In the genomic region with DNA sequence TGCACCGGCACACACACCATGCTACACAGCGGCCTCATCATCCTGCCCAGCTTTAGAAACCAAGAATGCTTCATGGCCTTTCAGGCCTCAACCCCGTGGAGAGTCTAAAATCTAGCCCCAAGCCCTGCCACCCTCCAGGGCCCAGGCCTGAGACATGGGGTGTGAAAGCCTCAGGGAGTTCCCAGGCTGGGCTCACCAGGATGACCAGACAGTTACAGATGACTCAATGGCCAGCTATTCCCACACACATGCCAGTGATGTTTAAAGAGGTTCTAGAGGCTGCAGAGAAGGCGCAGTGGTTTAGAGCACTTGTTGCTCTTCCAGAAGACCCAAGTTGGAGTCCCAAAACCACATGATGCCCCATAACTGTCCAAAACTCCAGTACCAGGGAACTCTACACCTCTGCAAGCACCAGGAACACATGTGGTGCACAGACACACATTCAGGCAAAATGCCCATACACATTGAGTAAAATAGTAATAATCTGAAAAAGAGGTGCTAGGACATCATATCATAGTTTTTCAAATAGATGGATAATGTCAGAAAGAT, we compare ENCODE assay signal across 24 mouse cellular contexts. TPM values are rescaled to one million over a fixed set of nuclear protein-coding genes. Genes with fewer than 3 reads are reported as not detected.
DNase-seq lines count a peak whose midpoint lies in the region; ATAC-seq and TF ChIP-seq lines count a peak whose summit lies in the region.
"Had no signal": no experiment of that assay in that cellular context is flagged by ENCODE, and none has a peak within 500 bp of the region (broad histone marks: within the 10 kb centered on the region; RNA-seq: fewer than 3 reads in every experiment).

No protein-coding gene starts in this region.

- no peaks in the 10 kb centered on the region for H3K36me3 ChIP-seq in myocyte (ENCODE audit: control insufficient read depth, insufficient read depth)
- H3K36me3 ChIP-seq: embryonic facial prominence, embryonic 10.5 days; embryonic facial prominence, embryonic 12.5 days; forebrain, embryonic 12.5 days had no signal

- H3K79me2 ChIP-seq in myocyte (ENCODE audit: control insufficient read depth, insufficient read depth) = no peaks in the 10 kb centered on the region

- no peak overlapping the region for H3ac ChIP-seq in myocyte (ENCODE audit: control insufficient read depth, insufficient read length)

- no peak overlapping the region for H3K4me3 ChIP-seq in myocyte
- H3K4me3 ChIP-seq: embryonic facial prominence, embryonic 10.5 days; embryonic facial prominence, embryonic 12.5 days; forebrain, embryonic 12.5 days had no signal

- TF ChIP-seq POLR2A in myocyte (IDR thresholded peaks at IDR 0.05; ENCODE audit: insufficient read length, low read depth) = no peak

- DNase-seq in 3134 (ENCODE audit: extremely low read depth, insufficient read length, low spot score) (peak; percentile 58), 3T3-L1 (ENCODE audit: low read depth, low spot score) (peak; percentile 84)
- DNase-seq in Muller cell, postnatal 12 days (ENCODE audit: inconsistent ontology term) = peak; percentile 82
- DNase-seq in frontal cortex, adult 2 months (ENCODE audit: extremely low spot score in 1 of 2, low spot score in 1 of 2) = no peak
- DNase-seq in ovary, postnatal 14 days (ENCODE audit: low spot score) = no peak
- DNase-seq: adrenal gland, adult 8-10 months; adrenal gland, postnatal 14 days; adrenal gland, postnatal 36 days; cerebellum, adult 11-12 months; cerebellum, adult 2 months; cerebellum, adult 9-10 months; cerebellum, postnatal 10 days; cerebellum, postnatal 25 days; forebrain, postnatal 0 days had no signal

- no peaks in the 10 kb centered on the region for H3K27me3 ChIP-seq in myocyte (ENCODE audit: control insufficient read depth, insufficient read depth, insufficient read length)
- H3K27me3 ChIP-seq: embryonic facial prominence, embryonic 12.5 days; forebrain, embryonic 12.5 days had no signal

- peak overlapping the region; percentile 19 for H3K4me2 ChIP-seq in myocyte (ENCODE audit: low read depth)
- H3K4me2 ChIP-seq: embryonic facial prominence, embryonic 12.5 days; forebrain, embryonic 12.5 days had no signal

- ATAC-seq in megakaryocyte-erythroid progenitor cell, adult 5-6 weeks (replicated peaks; ENCODE audit: low FRiP score, low TSS enrichment, poor library complexity, severe bottlenecking) = no peak
- ATAC-seq: activated CD4-positive, CD25-positive, alpha-beta regulatory T cell, adult 4 months; CD4-positive, CD25-positive, alpha-beta regulatory T cell, adult 4 months; forebrain, embryonic 14.5 days; forebrain, postnatal 0 days had no signal

TF ChIP-seq in myocyte, 11 proteins besides CTCF, POLR2A, EP300 and RAD21:
- TF ChIP-seq MAX (IDR thresholded peaks at IDR 0.05; ENCODE audit: low read depth) (no peak), USF1 (IDR thresholded peaks at IDR 0.05; ENCODE audit: low read depth) (peak; percentile 58), SRF (IDR thresholded peaks at IDR 0.05; ENCODE audit: control insufficient read depth, insufficient read length, low read depth) (no peak), E2F4 (IDR thresholded peaks at IDR 0.05; ENCODE audit: insufficient read depth) (no peak), TCF12 (IDR thresholded peaks at IDR 0.05; ENCODE audit: insufficient read depth, poor library complexity, severe bottlenecking) (no peak), MYOD1 (IDR thresholded peaks at IDR 0.05; ENCODE audit: control insufficient read depth in 1 of 3, insufficient read length in 2 of 3, low read depth in 2 of 3) (peak in 1 of 3 experiments; percentile 45), TCF3 (IDR thresholded peaks at IDR 0.05; ENCODE audit: insufficient read length, low read depth) (no peak), MYOG (IDR thresholded peaks at IDR 0.05; ENCODE audit: control insufficient read depth in 1 of 3, insufficient read depth in 1 of 3, insufficient read length in 2 of 3, low read depth in 2 of 3) (peak in 1 of 3 experiments; percentile 41), REST (IDR thresholded peaks at IDR 0.05; ENCODE audit: insufficient read depth, insufficient read length) (no peak)

RNA-seq across cellular contexts. Expression of gene Rap1gap2, which starts 44.3 kb away (rescaled TPM):
- polyA plus RNA-seq in myocyte (2012; fragmentation: generic; extraction: Trizol) = 43.4 TPM
- total RNA-seq in megakaryocyte-erythroid progenitor cell, adult 5-6 weeks (2014; fragmentation: Nextera tagmentation) = 1.5 and 2.3 TPM in 2 replicates
- 1.6 and 2.6 TPM in 2 replicates for total RNA-seq in megakaryocyte-erythroid progenitor cell, adult 5-6 weeks (2017)
- 114 and 115 TPM in 2 replicates for polyA plus RNA-seq in frontal cortex, adult 2 months (2012; rRNA removed)

RNA-seq across cellular contexts. Expression of gene Ccdc92b, which starts 53.0 kb away (rescaled TPM):
- polyA plus RNA-seq in myocyte (2012; fragmentation: generic; extraction: Trizol) = 0.06 TPM
- total RNA-seq in megakaryocyte-erythroid progenitor cell, adult 5-6 weeks (2014; fragmentation: Nextera tagmentation) = 0.66 TPM in 1 of 2 replicates, not detected in the other
- total RNA-seq in megakaryocyte-erythroid progenitor cell, adult 5-6 weeks (2017) = 0.57 TPM in 1 of 2 replicates, not detected in the other
- polyA plus RNA-seq in frontal cortex, adult 2 months (2012; rRNA removed) = 19.5 and 19.9 TPM in 2 replicates
- total RNA-seq: CH12.LX had no signal
- polyA plus RNA-seq: activated CD4-positive, CD25-positive, alpha-beta regulatory T cell, adult 4 months; CD4-positive, CD25-positive, alpha-beta regulatory T cell, adult 4 months; G1E had no signal

Comparison
In these comparisons a context has a peak if more than half of its experiments do, and no peak if none do; other contexts are left out.
1. DNase-seq: peak in 3134 (single experiment), 3T3-L1 (single experiment) and Muller cell, postnatal 12 days (single experiment); none in frontal cortex, adult 2 months (0 of 2) and ovary, postnatal 14 days (single experiment).
2. RNA of gene Ccdc92b, which starts 53.0 kb away (polyA plus RNA-seq): 19.5 to 19.9 TPM in frontal cortex, adult 2 months; 0.06 TPM in myocyte (single experiment); every median in the first group is over 10 times any median in the second.